Mouse (Mus musculus) liver, embryonic 14.5 days (tissue): ENCODE data around the gene Alox5. TPM values are rescaled to one million over a fixed set of nuclear protein-coding genes. Genes with fewer than 3 reads are reported as not detected.
A peak's percentile ranks its signal among the peaks of the same experiment; 100 is the strongest.
"Not testable (repeated sequence)": the region's sequence is repeated elsewhere in the genome, so short reads cannot be mapped to it uniquely, and the experiment has no call there.

Source experiments
- ATAC-seq: fragments of 200-750 bp; cut with Nextera tagmentation; 2 replicates; pipeline ENCODE4 v1.8.0; 2017; ENCODE audit warnings: moderate number of reproducible peaks, mild to moderate bottlenecking, moderate library complexity; ENCODE audit not compliant: insufficient read depth
- DNase-seq, 3 experiments: peaks; one replicate each; pipeline ENCODE4 v3.0.0-alpha.2; 2012 to 2013; ENCODE audit warnings: low read depth in 3 of 3, low spot score in 3 of 3
- H3K27ac ChIP-seq: fragments of 300-500 bp; sonication (generic); 2 replicates; pipeline ENCODE4 v1.5.1; 2014; ENCODE audit warnings: moderate library complexity, mild to moderate bottlenecking, control low read depth, inconsistent platforms
- H3K27me3 ChIP-seq: fragments of 300-500 bp; sonication (generic); 2 replicates; pipeline ENCODE4 v1.6.1; 2014; ENCODE audit warnings: mild to moderate bottlenecking, low read length, moderate library complexity; ENCODE audit not compliant: control insufficient read depth, insufficient read depth
- H3K36me3 ChIP-seq: fragments of 300-500 bp; sonication (generic); replicated peaks from 2 replicates; pipeline ENCODE4 v1.6.1; 2014; ENCODE audit warnings: low read depth; ENCODE audit not compliant: control insufficient read depth, insufficient read depth
- H3K4me1 ChIP-seq, 2 experiments: fragments of 200-500 bp in 1 of 2; fragments of 300-500 bp in 1 of 2; sonication (generic) in 1 of 2; replicated peaks; 2 replicates each; pipeline ENCODE4 v1.6.1; 2012 to 2014; ENCODE audit warnings: antibody characterized with exemption in 1 of 2, inconsistent platforms in 1 of 2, low read length in 1 of 2; ENCODE audit not compliant: control insufficient read depth in 2 of 2, insufficient read depth in 2 of 2
- H3K4me2 ChIP-seq: fragments of 300-500 bp; sonication (generic); 2 replicates; pipeline ENCODE4 v1.6.1; 2014; ENCODE audit warnings: low read depth, mild to moderate bottlenecking, control low read depth, moderate library complexity
- H3K4me3 ChIP-seq, 2 experiments: fragments of 200-500 bp in 1 of 2; fragments of 300-500 bp in 1 of 2; sonication (generic) in 1 of 2; 2 replicates each; pipeline ENCODE4 v1.5.1; 2012 to 2014; ENCODE audit warnings: low read depth in 2 of 2, low read length in 2 of 2, mild to moderate bottlenecking in 2 of 2, control low read depth in 1 of 2, inconsistent platforms in 1 of 2, moderate library complexity in 1 of 2; ENCODE audit not compliant: insufficient read depth in 1 of 2
- H3K9ac ChIP-seq: fragments of 300-500 bp; sonication (generic); replicated peaks from 2 replicates; pipeline ENCODE4 v1.6.1; 2014; ENCODE audit warnings: mild to moderate bottlenecking, control low read depth, moderate library complexity
- H3K9me3 ChIP-seq: fragments of 300-500 bp; sonication (generic); 2 replicates; pipeline ENCODE4 v1.6.1; 2016; ENCODE audit warnings: low read length, mixed read lengths; ENCODE audit not compliant: control insufficient read depth
- CTCF ChIP-seq: IDR thresholded peaks from 2 replicates; pipeline ENCODE4 v1.5.1; 2016; ENCODE audit warnings: antibody characterized with exemption, low read depth, control low read depth
- EP300 ChIP-seq: IDR thresholded peaks from 2 replicates; pipeline ENCODE4 v1.6.1; 2016; ENCODE audit warnings: antibody characterized with exemption, low read depth
- WGBS: fragments of 180-500 bp; shearing (Covaris S2); extraction: QIAGEN DNeasy Blood & Tissue Kit; methylation state at CpG from one replicate; pipeline ENCODE4 v1.1.7; 2014; ENCODE audit not compliant: insufficient replicate concordance; 5-methylcytosine and 5-hydroxymethylcytosine counted together
- polyA plus RNA-seq, 2 experiments: library from polyadenylated mRNA; depleted of rRNA in 1 of 2; stranded (reverse) in 1 of 2; unstranded in 1 of 2; fragments of >200 nt; fragmentation: Nextera tagmentation in 1 of 2; extraction: Ambion mirVana in 1 of 2; gene quantifications; 2 replicates each; pipeline versions ENCODE4 v1.2.1 to v1.2.3; 2012 to 2014

The Alox5 gene
- polyA plus RNA-seq (2012; rRNA removed) = 0.81 and 1.6 TPM in 2 replicates
- polyA plus RNA-seq (2014; fragmentation: Nextera tagmentation; extraction: Ambion mirVana) = 1.8 and 2.4 TPM in 2 replicates

GRCm38 (mm10) chr6:116460544-116461283 lies at the start of gene Alox5:
Alox5 (minus strand) TSS chr6:116461178.
- Histone ChIP-seq H3K9me3 (no peaks in the 10 kb centered on the region), H3K4me3 (peak within 1 kb of the TSS; percentile 21 to 37), H3K27ac (no peak within 1 kb of the TSS), H3K4me2 (peak within 1 kb of the TSS; percentile 63), H3K9ac (no peak within 1 kb of the TSS; the same call in 1 of the 2 replicates), H3K27me3 (peaks cover 11% of the 10 kb centered on the region), H3K36me3 (no peaks in the 10 kb centered on the region), H3K4me1 (peaks cover 0 to 17% of the 10 kb centered on the region in 2 experiments; a peak in 3 of 4 replicates)
- peak; percentile 47; the same call in 1 of the 2 replicates for ATAC-seq
- TF ChIP-seq EP300 (no peak), CTCF (peak; percentile 37)
- no peak for DNase-seq
- WGBS = under 1% methylated on average over 43 of the region's 43 CpGs

GRCm38 (mm10) chr6:116506302-116507003 lies 45.5 kb upstream of the Alox5 start, which contains the start of gene Olfr212:
Olfr212 (plus strand) TSS chr6:116506516.
- 71% methylated on average over 19 of the region's 20 CpGs for WGBS
- not testable (repeated sequence) for H3K4me3 ChIP-seq, DNase-seq, H3K27me3 ChIP-seq, H3K9ac ChIP-seq, H3K9me3 ChIP-seq, H3K4me1 ChIP-seq, H3K27ac ChIP-seq, ATAC-seq, H3K4me2 ChIP-seq, H3K36me3 ChIP-seq

GRCm38 (mm10) chr6:116495960-116496359 lies 35.0 kb upstream of the Alox5 start:
- DNase-seq (no peak), ATAC-seq (no peak)
- H3K4me3 ChIP-seq = no peak overlapping the region
- WGBS = 49% methylated on average over 1 of the region's 1 CpGs
- TF ChIP-seq CTCF (no peak), EP300 (no peak)
- H3K4me1 ChIP-seq = no peaks in the 10 kb centered on the region
- no peaks in the 10 kb centered on the region for H3K9me3 ChIP-seq
- no peaks in the 10 kb centered on the region for H3K36me3 ChIP-seq
- no peak overlapping the region for H3K4me2 ChIP-seq
- H3K27ac ChIP-seq = no peak overlapping the region
- H3K9ac ChIP-seq = no peak overlapping the region
- no peaks in the 10 kb centered on the region for H3K27me3 ChIP-seq

- Histone ChIP-seq H3K4me3 (no peak overlapping the region), H3K9me3 (no peaks in the 10 kb centered on the region), H3K4me2 (no peak overlapping the region), H3K27me3 (no peaks in the 10 kb centered on the region), H3K4me1 (no peaks in the 10 kb centered on the region), H3K36me3 (no peaks in the 10 kb centered on the region), H3K27ac (no peak overlapping the region), H3K9ac (no peak overlapping the region)
- ATAC-seq = no peak
- TF ChIP-seq EP300 (no peak), CTCF (no peak)
- DNase-seq = no peak
- 68% methylated on average over 5 of the region's 5 CpGs for WGBS
These were observed 32.8 kb upstream of the Alox5 start for GRCm38 (mm10) chr6:116493742-116494141.

GRCm38 (mm10) chr6:116488791-116489190 lies 27.8 kb upstream of the Alox5 start, which contains the start of gene Olfr211:
Olfr211 (plus strand) TSS chr6:116489091.
- no peak within 1 kb of the TSS for H3K4me3 ChIP-seq
- no peaks in the 10 kb centered on the region for H3K27me3 ChIP-seq
- H3K4me2 ChIP-seq = no peak within 1 kb of the TSS
- no peaks in the 10 kb centered on the region for H3K36me3 ChIP-seq
- H3K9me3 ChIP-seq = no peaks in the 10 kb centered on the region
- no peak for DNase-seq
- no peak for ATAC-seq
- no peaks in the 10 kb centered on the region for H3K4me1 ChIP-seq
- WGBS = 48% methylated on average over 4 of the region's 4 CpGs
- H3K9ac ChIP-seq = no peak within 1 kb of the TSS
- H3K27ac ChIP-seq = no peak within 1 kb of the TSS
- TF ChIP-seq CTCF (no peak), EP300 (no peak)
